Mouse (Mus musculus) intestine, embryonic 15.5 days (tissue): ENCODE results near the gene Galntl6. TPM values are rescaled to one million over a fixed set of nuclear protein-coding genes. Genes with fewer than 3 reads are reported as not detected.

Experiments
- ATAC-seq: fragments of 200-750 bp; cut with Nextera tagmentation; 2 replicates; pipeline ENCODE4 v1.8.0; 2017; ENCODE audit warnings: moderate TSS enrichment, moderate library complexity
- H3K27ac ChIP-seq: fragments of 300-500 bp; sonication (generic); 2 replicates; pipeline ENCODE4 v1.5.1; 2015; ENCODE audit warnings: mild to moderate bottlenecking, inconsistent platforms
- H3K27me3 ChIP-seq: fragments of 300-500 bp; sonication (generic); replicated peaks from 2 replicates; pipeline ENCODE4 v1.6.1; 2015; ENCODE audit warnings: inconsistent platforms
- H3K36me3 ChIP-seq: fragments of 300-500 bp; sonication (generic); 2 replicates; pipeline ENCODE4 v1.6.1; 2015; ENCODE audit warnings: inconsistent platforms
- H3K4me1 ChIP-seq: fragments of 300-500 bp; sonication (generic); replicated peaks from 2 replicates; pipeline ENCODE4 v1.6.1; 2015; ENCODE audit warnings: inconsistent platforms
- H3K4me2 ChIP-seq: fragments of 300-500 bp; sonication (generic); replicated peaks from 2 replicates; pipeline ENCODE4 v1.6.1; 2015; ENCODE audit warnings: mild to moderate bottlenecking, inconsistent platforms
- H3K4me3 ChIP-seq: fragments of 300-500 bp; sonication (generic); replicated peaks from 2 replicates; pipeline ENCODE4 v1.5.1; 2015; ENCODE audit warnings: inconsistent platforms
- H3K9ac ChIP-seq: fragments of 300-500 bp; sonication (generic); 2 replicates; pipeline ENCODE4 v1.6.1; 2015; ENCODE audit warnings: inconsistent platforms
- H3K9me3 ChIP-seq: fragments of 300-500 bp; sonication (generic); 2 replicates; pipeline ENCODE4 v1.6.1; 2016; ENCODE audit warnings: inconsistent platforms
- WGBS: fragments of 180-500 bp; shearing (Covaris S2); methylation state at CpG from one replicate; pipeline ENCODE4 v1.1.7; 2015; 5-methylcytosine and 5-hydroxymethylcytosine counted together
- polyA plus RNA-seq: library from polyadenylated mRNA; unstranded; fragments of >200 nt; fragmentation: Nextera tagmentation; extraction: Ambion mirVana; gene quantifications from 2 replicates; pipeline ENCODE4 v1.2.1, GENCODE M21; 2015

The Galntl6 gene
- polyA plus RNA-seq, 1 experiment from 2014 or later: 0.65 TPM

DNA sequence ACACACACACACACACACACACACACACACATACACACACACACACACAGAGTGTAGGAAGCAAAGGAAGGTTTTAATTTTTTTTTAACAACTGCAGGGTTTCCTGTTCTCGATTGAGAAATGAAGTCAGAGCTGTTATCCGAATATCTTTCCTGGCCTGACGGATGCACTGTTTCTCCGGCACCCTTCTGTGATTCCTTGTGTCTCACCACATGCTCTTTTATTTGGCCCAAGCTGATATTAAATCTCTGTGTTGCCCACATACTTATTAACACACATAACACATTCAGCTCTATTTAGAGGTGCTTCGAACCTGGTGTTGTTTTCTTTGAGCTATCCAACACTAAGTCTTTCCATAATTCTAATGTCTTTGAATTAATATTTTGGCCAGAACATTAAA is 1069.0 kb downstream of the Galntl6 start:
- H3K4me3 ChIP-seq: no peak overlapping the region
- 80% methylated on average over 5 of the region's 5 CpGs for WGBS
- no peaks in the 10 kb centered on the region for H3K27me3 ChIP-seq
- H3K9me3 ChIP-seq: no peaks in the 10 kb centered on the region
- no peak overlapping the region for H3K9ac ChIP-seq
- no peak overlapping the region for H3K4me2 ChIP-seq
- no peaks in the 10 kb centered on the region for H3K36me3 ChIP-seq
- no peaks in the 10 kb centered on the region for H3K4me1 ChIP-seq
- no peak for ATAC-seq
- no peak overlapping the region for H3K27ac ChIP-seq

- no peak overlapping the region for H3K9ac ChIP-seq
- no peaks in the 10 kb centered on the region for H3K9me3 ChIP-seq
- WGBS: 62% methylated on average over 13 of the region's 13 CpGs
- no peak overlapping the region for H3K4me2 ChIP-seq
- no peaks in the 10 kb centered on the region for H3K27me3 ChIP-seq
- H3K27ac ChIP-seq: no peak overlapping the region
- H3K4me3 ChIP-seq: no peak overlapping the region
- H3K4me1 ChIP-seq: no peaks in the 10 kb centered on the region
- peak; percentile 43; the same call in 1 of the 2 replicates for ATAC-seq
- no peaks in the 10 kb centered on the region for H3K36me3 ChIP-seq
Observed at GRCm38 (mm10) chr8:57842462-57843391, 1069.7 kb downstream of the Galntl6 start.

- 70% methylated on average over 4 of the region's 4 CpGs for WGBS
- Histone ChIP-seq H3K9me3 (no peaks in the 10 kb centered on the region), H3K27me3 (no peaks in the 10 kb centered on the region), H3K9ac (no peak overlapping the region), H3K4me3 (no peak overlapping the region), H3K4me2 (no peak overlapping the region), H3K4me1 (no peaks in the 10 kb centered on the region), H3K36me3 (no peaks in the 10 kb centered on the region), H3K27ac (no peak overlapping the region)
- ATAC-seq: no peak
Observed at GRCm38 (mm10) chr8:57841446-57841845, 1071.0 kb downstream of the Galntl6 start.

GRCm38 (mm10) chr8:57837384-57837783 is 1075.1 kb downstream of the Galntl6 start:
- Histone ChIP-seq H3K27ac (no peak overlapping the region), H3K9me3 (no peaks in the 10 kb centered on the region), H3K4me3 (no peak overlapping the region), H3K9ac (no peak overlapping the region), H3K4me1 (no peaks in the 10 kb centered on the region), H3K27me3 (no peaks in the 10 kb centered on the region), H3K36me3 (no peaks in the 10 kb centered on the region), H3K4me2 (no peak overlapping the region)
- WGBS: 60% methylated on average over 8 of the region's 8 CpGs
- ATAC-seq: no peak

GRCm38 (mm10) chr8:57836981-57837380 is 1075.5 kb downstream of the Galntl6 start:
- Histone ChIP-seq H3K4me2 (no peak overlapping the region), H3K4me1 (no peaks in the 10 kb centered on the region), H3K9me3 (no peaks in the 10 kb centered on the region), H3K4me3 (no peak overlapping the region), H3K9ac (no peak overlapping the region), H3K36me3 (no peaks in the 10 kb centered on the region), H3K27me3 (no peaks in the 10 kb centered on the region), H3K27ac (no peak overlapping the region)
- no peak for ATAC-seq
- 48% methylated on average over 11 of the region's 11 CpGs for WGBS

- H3K4me1 ChIP-seq: no peaks in the 10 kb centered on the region
- no peaks in the 10 kb centered on the region for H3K9me3 ChIP-seq
- 90% methylated on average over 15 of the region's 15 CpGs for WGBS
- no peaks in the 10 kb centered on the region for H3K36me3 ChIP-seq
- H3K9ac ChIP-seq: no peak overlapping the region
- H3K27ac ChIP-seq: no peak overlapping the region
- no peak overlapping the region for H3K4me3 ChIP-seq
- no peak overlapping the region for H3K4me2 ChIP-seq
- H3K27me3 ChIP-seq: no peaks in the 10 kb centered on the region
- no peak for ATAC-seq
Observed at GRCm38 (mm10) chr8:57836201-57836883, 1076.1 kb downstream of the Galntl6 start.

DNA sequence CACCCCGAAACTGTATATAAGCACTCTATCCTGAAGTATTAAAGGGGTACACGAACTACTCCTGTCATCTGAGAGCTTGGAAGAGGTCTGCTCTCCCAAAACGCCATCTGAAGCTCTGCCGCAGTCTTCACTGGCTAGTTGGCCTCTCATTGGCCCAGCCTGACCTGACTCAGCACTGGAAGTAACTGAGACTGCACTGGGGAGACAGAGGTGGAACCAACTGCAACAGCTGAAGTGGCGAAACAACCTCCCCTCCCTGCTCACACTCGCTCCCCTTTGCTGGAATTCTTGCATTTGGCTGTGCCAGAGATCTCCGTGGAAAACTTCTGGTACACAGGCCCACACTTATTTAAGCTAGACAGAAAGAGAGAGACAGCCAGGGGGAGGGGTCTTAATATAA is 1089.3 kb downstream of the Galntl6 start:
- no peaks in the 10 kb centered on the region for H3K36me3 ChIP-seq
- no peak overlapping the region for H3K4me2 ChIP-seq
- no peak for ATAC-seq
- H3K27ac ChIP-seq: no peak overlapping the region
- no peaks in the 10 kb centered on the region for H3K9me3 ChIP-seq
- H3K27me3 ChIP-seq: no peaks in the 10 kb centered on the region
- H3K9ac ChIP-seq: no peak overlapping the region
- no peak overlapping the region for H3K4me3 ChIP-seq
- peaks cover 4% of the 10 kb centered on the region; the same call in 1 of the 2 replicates for H3K4me1 ChIP-seq
- 64% methylated on average over 7 of the region's 7 CpGs for WGBS

DNA sequence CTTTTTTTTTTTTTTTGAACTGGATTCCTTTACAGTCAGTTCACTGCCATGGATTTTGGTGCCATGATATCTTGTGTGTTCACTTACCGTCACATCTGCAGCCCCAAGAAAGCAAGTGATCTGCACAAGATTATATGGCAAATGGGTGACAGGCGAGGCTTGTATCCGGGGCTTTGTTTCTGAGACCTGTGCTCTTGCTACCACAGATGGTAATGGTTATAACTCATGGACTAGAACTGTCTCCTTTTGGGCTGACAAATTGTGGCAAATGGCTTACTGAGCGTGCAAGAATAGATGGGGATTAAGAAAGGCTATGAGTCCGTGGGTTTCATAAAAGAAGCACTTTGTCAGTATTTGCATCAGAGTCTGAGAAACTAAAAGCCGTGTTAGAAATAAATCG is 1096.4 kb downstream of the Galntl6 start:
- Histone ChIP-seq H3K9me3 (no peaks in the 10 kb centered on the region), H3K4me2 (no peak overlapping the region), H3K27me3 (no peaks in the 10 kb centered on the region), H3K4me3 (no peak overlapping the region), H3K36me3 (no peaks in the 10 kb centered on the region), H3K27ac (no peak overlapping the region), H3K9ac (no peak overlapping the region), H3K4me1 (no peaks in the 10 kb centered on the region)
- ATAC-seq: no peak
- WGBS: 76% methylated on average over 7 of the region's 7 CpGs

- H3K36me3 ChIP-seq: no peaks in the 10 kb centered on the region
- no peak overlapping the region for H3K4me2 ChIP-seq
- no peak for ATAC-seq
- H3K9ac ChIP-seq: no peak overlapping the region
- WGBS: 70% methylated on average over 4 of the region's 4 CpGs
- H3K27me3 ChIP-seq: no peaks in the 10 kb centered on the region
- H3K27ac ChIP-seq: no peak overlapping the region
- H3K4me3 ChIP-seq: no peak overlapping the region
- no peaks in the 10 kb centered on the region for H3K4me1 ChIP-seq
- H3K9me3 ChIP-seq: no peaks in the 10 kb centered on the region
Observed at GRCm38 (mm10) chr8:57807060-57807459, 1105.4 kb downstream of the Galntl6 start.

GRCm38 (mm10) chr8:57805094-57805493 is 1107.3 kb downstream of the Galntl6 start:
- WGBS: 56% methylated on average over 4 of the region's 4 CpGs
- no peak overlapping the region for H3K4me2 ChIP-seq
- H3K4me1 ChIP-seq: no peaks in the 10 kb centered on the region
- H3K36me3 ChIP-seq: no peaks in the 10 kb centered on the region
- no peaks in the 10 kb centered on the region for H3K9me3 ChIP-seq
- no peak overlapping the region for H3K9ac ChIP-seq
- H3K27me3 ChIP-seq: no peaks in the 10 kb centered on the region
- H3K27ac ChIP-seq: no peak overlapping the region
- ATAC-seq: peak; percentile 60
- no peak overlapping the region for H3K4me3 ChIP-seq

GRCm38 (mm10) chr8:57803821-57804220 is 1108.6 kb downstream of the Galntl6 start:
- no peaks in the 10 kb centered on the region for H3K36me3 ChIP-seq
- no peaks in the 10 kb centered on the region for H3K27me3 ChIP-seq

GRCm38 (mm10) chr8:57801197-57801596 is 1111.2 kb downstream of the Galntl6 start:
- Histone ChIP-seq H3K4me1 (peaks cover 3% of the 10 kb centered on the region; the same call in 1 of the 2 replicates), H3K9ac (no peak overlapping the region), H3K36me3 (no peaks in the 10 kb centered on the region), H3K27me3 (no peaks in the 10 kb centered on the region), H3K9me3 (no peaks in the 10 kb centered on the region), H3K4me3 (no peak overlapping the region), H3K4me2 (no peak overlapping the region), H3K27ac (no peak overlapping the region)
- 81% methylated on average over 4 of the region's 4 CpGs for WGBS
- no peak for ATAC-seq

More at GRCm38 (mm10) chr8:57803821-57804220, 1108.6 kb downstream of the Galntl6 start:
- H3K9me3 ChIP-seq: no peaks in the 10 kb centered on the region
- no peak for ATAC-seq
- no peak overlapping the region for H3K4me2 ChIP-seq
- no peak overlapping the region for H3K4me3 ChIP-seq
- peaks cover 3% of the 10 kb centered on the region; the same call in 1 of the 2 replicates for H3K4me1 ChIP-seq
- no peak overlapping the region for H3K9ac ChIP-seq
- no peak overlapping the region for H3K27ac ChIP-seq
- WGBS: 78% methylated on average over 8 of the region's 8 CpGs
